Mouse (Mus musculus): ENCODE measurements around the gene Gm10717.
"Not testable (repeated sequence)": the region's sequence is repeated elsewhere in the genome, so short reads cannot be mapped to it uniquely, and the experiment has no call there.

Gm10717 gene

GRCm38 (mm10) chr9:3024912-3025467, at the start of gene Gm10717:
Gene Gm10717, plus strand, starts transcription at chr9:3025417.
- DNase-seq (ENCODE audit: low read depth): not testable (repeated sequence)

GRCm38 (mm10) chr9:3000445-3000972, 24.7 kb upstream of the Gm10717 start, which contains the start of gene Gm10722:
Gene Gm10722, plus strand, starts transcription at chr9:3000922.
- DNase-seq (ENCODE audit: low read depth): peak; percentile 47

DNA sequence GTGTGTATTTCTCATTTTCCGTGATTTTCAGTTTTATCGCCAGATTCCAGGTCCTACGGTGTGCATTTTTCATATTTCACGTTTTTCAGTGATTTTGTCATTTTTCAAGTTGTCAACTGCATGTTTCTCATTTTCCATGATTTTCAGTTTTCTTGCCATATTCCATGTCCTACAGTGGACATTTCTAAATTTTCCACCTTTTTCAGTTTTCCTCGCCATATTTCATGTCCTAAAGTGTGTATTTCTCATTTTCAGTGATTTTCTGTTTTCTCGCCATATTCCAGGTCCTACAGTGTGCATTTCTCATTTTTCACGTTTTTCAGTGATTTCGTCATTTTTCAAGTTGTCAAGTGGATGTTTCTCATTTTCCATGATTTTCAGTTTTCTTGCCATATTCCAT, 24.2 kb upstream of the Gm10717 start:
- not testable (repeated sequence) for DNase-seq (ENCODE audit: low read depth)

GRCm38 (mm10) chr9:3001948-3002659, 23.1 kb upstream of the Gm10717 start:
- DNase-seq (ENCODE audit: low read depth): peak; percentile 21

- DNase-seq (ENCODE audit: low read depth): not testable (repeated sequence)
These were observed 22.3 kb upstream of the Gm10717 start, which contains the start of gene Gm11168 for GRCm38 (mm10) chr9:3002794-3003396. Gene Gm11168, plus strand, starts transcription at chr9:3003346.

DNA sequence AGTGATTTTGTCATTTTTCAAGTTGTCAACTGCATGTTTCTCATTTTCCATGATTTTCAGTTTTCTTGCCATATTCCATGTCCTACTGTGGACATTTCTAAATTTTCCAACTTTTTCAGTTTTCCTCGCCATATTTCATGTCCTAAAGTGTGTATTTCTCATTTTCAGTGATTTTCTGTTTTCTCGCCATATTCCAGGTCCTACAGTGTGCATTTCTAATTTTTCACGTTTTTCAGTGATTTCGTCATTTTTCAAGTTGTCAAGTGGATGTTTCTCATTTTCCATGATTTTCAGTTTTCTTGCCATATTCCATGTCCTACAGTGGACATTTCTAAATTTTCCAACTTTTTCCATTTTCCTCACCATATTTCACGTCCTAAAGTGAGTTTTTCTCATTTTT, 19.0 kb upstream of the Gm10717 start:
- not testable (repeated sequence) for DNase-seq (ENCODE audit: low read depth)

DNA sequence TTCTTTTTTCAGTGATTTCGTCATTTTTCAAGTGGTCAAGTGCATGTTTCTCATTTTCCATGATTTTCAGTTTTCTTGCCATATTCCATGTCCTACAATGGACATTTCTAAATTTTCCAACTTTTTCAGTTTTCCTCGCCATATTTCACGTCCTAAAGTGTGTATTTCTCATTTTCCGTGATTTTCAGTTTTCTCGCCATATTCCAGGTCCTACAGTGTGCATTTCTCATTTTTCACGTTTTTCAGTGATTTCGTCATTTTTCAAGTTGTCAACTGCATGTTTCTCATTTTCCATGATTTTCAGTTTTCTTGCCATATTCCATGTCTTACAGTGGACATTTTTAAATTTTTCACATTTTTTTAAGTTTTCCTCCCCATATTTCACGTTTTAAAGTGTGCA, 18.6 kb upstream of the Gm10717 start:
- not testable (repeated sequence) for DNase-seq (ENCODE audit: low read depth)

DNA sequence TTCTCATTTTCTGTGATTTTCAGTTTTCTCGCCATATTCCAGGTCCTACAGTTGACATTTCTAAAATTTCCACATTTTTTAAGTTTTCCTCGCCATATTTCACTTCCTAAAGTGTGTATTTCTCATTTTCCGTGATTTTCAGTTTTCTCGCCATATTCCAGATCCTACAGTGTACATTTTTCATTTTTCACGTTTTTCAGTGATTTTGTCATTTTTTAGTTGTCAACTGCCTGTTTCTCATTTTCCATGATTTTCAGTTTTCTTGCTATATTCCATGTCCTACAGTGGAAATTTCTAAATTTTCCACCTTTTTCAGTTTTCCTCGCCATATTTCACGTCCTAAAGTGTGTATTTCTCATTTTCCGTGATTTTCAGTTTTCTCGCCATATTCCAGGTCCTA, 17.9 kb upstream of the Gm10717 start:
- DNase-seq (ENCODE audit: low read depth): peak; percentile 6

DNA sequence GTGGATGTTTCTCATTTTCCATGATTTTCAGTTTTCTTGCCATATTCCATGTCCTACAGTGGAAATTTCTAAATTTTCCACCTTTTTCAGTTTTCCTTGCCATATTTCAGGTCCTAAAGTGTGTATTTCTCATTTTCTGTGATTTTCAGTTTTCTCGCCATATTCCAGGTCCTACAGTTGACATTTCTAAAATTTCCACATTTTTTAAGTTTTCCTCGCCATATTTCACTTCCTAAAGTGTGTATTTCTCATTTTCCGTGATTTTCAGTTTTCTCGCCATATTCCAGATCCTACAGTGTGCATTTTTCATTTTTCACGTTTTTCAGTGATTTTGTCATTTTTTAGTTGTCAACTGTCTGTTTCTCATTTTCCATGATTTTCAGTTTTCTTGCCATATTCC, 15.9 kb upstream of the Gm10717 start:
- not testable (repeated sequence) for DNase-seq (ENCODE audit: low read depth)

GRCm38 (mm10) chr9:3012054-3012621, 13.1 kb upstream of the Gm10717 start:
- not testable (repeated sequence) for DNase-seq (ENCODE audit: low read depth)

DNA sequence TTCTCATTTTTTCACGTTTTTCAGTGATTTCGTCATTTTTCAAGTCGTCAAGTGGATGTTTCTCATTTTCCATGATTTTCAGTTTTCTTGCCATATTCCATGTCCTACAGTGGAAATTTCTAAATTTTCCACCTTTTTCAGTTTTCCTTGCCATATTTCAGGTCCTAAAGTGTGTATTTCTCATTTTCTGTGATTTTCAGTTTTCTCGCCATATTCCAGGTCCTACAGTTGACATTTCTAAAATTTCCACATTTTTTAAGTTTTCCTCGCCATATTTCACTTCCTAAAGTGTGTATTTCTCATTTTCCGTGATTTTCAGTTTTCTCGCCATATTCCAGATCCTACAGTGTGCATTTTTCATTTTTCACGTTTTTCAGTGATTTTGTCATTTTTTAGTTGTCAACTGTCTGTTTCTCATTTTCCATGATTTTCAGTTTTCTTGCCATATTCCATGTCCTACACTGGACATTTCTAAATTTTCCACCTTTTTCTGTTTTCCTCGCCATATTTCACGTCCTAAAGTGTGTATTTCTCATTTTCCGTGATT, 12.4 kb upstream of the Gm10717 start, which contains the start of gene Gm10721:
Gene Gm10721 (plus strand): TSS at position 408 of the 547 bp plus-strand sequence.
- DNase-seq (ENCODE audit: low read depth): not testable (repeated sequence)

- DNase-seq (ENCODE audit: low read depth): not testable (repeated sequence)
These were observed 9.9 kb upstream of the Gm10717 start, which contains the start of gene Gm10720 for GRCm38 (mm10) chr9:3015354-3015753. Gene Gm10720, plus strand, starts transcription at chr9:3015654.

- not testable (repeated sequence) for DNase-seq (ENCODE audit: low read depth)
These were observed 9.3 kb upstream of the Gm10717 start for GRCm38 (mm10) chr9:3015896-3016295.

DNA sequence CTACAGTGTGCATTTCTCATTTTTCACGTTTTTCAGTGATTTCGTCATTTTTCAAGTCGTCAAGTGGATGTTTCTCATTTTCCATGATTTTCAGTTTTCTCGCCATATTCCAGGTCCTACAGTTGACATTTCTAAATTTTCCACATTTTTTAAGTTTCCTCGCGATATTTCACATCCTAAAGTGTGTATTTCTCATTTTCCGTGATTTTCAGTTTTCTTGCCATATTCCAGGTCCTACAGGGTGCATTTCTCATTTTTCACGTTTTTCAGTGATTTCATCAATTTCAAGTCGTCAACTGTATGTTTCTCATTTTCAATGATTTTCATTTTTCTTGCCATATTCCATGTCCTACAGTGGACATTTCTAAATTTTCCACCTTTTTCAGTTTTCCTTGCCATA, 8.1 kb upstream of the Gm10717 start, which contains the start of gene Gm10719:
Gene Gm10719 (plus strand): TSS at position 301 of the 400 bp plus-strand sequence.
- DNase-seq (ENCODE audit: low read depth): not testable (repeated sequence)

GRCm38 (mm10) chr9:3018944-3019343, 6.3 kb upstream of the Gm10717 start:
- DNase-seq (ENCODE audit: low read depth): not testable (repeated sequence)

DNA sequence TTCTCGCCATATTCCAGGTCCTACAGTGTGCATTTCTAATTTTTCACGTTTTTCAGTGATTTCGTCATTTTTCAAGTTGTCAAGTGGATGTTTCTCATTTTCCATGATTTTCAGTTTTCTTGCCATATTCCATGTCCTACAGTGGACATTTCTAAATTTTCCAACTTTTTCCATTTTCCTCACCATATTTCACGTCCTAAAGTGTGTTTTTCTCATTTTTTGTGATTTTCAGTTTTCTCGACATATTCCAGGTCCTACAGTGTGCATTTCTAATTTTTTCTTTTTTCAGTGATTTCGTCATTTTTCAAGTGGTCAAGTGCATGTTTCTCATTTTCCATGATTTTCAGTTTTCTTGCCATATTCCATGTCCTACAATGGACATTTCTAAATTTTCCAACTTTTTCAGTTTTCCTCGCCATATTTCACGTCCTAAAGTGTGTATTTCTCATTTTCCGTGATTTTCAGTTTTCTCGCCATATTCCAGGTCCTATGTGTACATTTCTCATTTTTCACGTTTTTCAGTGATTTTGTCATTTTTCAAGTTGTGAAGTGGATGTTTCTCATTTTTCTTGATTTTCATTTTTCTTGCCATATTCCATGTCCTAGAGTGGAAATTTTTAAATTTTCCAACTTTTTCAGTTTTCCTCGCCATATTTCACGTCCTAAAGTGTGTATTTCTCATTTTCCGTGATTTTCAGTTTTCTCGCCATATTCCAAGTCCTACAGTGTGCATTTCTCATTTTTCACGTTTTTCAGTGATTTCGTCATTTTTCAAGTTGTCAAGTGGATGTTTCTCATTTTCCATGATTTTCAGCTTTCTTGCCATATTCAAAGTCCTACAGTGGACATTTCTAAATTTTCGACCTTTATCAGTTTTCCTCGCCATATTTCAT, 5.1 kb upstream of the Gm10717 start:
- not testable (repeated sequence) for DNase-seq (ENCODE audit: low read depth)

- DNase-seq (ENCODE audit: low read depth): peak; percentile 27
These were observed 2.8 kb upstream of the Gm10717 start for GRCm38 (mm10) chr9:3022316-3023008.

DNA sequence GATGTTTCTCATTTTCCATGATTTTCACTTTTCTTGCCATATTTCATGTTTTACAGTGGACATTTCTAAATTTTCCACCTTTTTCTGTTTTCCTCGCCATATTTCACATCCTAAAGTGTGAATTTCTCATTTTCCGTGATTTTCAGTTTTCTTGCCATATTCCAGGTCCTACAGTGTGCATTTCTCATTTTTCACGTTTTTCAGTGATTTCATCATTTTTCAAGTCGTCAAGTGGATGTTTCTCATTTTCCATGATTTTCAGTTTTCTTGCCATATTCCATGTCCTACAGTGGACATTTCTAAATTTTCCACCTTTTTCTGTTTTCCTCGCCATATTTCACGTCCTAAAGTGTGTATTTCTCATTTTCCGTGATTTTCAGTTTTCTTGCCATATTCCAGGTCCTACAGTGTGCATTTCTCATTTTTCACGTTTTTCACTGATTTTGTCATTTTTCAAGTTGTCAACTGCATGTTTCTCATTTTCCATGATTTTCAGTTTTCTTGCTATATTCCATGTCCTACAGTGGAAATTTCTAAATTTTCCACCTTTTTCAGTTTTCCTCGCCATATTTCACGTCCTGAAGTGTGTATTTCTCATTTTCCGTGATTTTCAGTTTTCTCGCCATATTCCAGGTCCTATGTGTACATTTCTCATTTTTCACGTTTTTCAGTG, 1.8 kb upstream of the Gm10717 start, which contains the start of gene Gm10718:
Gene Gm10718 (plus strand): TSS at position 236 of the 673 bp plus-strand sequence.
- not testable (repeated sequence) for DNase-seq (ENCODE audit: low read depth)

DNA sequence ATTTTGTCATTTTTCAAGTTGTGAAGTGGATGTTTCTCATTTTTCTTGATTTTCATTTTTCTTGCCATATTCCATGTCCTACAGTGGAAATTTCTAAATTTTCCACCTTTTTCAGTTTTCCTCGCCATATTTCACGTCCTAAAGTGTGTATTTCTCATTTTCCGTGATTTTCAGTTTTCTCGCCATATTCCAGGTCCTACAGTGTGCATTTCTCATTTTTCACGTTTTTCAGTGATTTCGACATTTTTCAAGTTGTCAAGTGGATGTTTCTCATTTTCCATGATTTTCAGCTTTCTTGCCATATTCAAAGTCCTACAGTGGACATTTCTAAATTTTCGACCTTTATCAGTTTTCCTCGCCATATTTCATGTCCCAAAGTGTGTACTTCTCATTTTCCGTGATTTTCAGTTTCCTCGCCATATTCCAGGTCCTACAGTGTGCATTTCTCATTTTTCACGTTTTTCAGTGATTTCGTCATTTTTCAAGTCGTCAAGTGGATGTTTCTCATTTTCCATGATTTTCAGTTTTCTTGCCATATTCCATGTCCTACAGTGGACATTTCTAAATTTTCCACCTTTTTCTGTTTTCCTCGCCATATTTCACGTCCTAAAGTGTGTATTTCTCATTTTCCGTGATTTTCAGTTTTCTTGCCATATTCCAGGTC, 1.1 kb upstream of the Gm10717 start:
- not testable (repeated sequence) for DNase-seq (ENCODE audit: low read depth)
